Mouse (Mus musculus) ES-Bruce4 (cell line): ENCODE results near the gene Ankrd13b.

Source experiments
- CTCF ChIP-seq: IDR thresholded peaks from one replicate; pipeline ENCODE4 v1.8.1; 2011; ENCODE audit warnings: low read depth, low read length
- POLR2A ChIP-seq: IDR thresholded peaks from one replicate; pipeline ENCODE4 v1.8.1; 2011; ENCODE audit warnings: low read length; ENCODE audit not compliant: insufficient read depth

GRCm38 (mm10) chr11:77468397-77468796 is 21.1 kb downstream of the Ankrd13b start:
- no peak for TF ChIP-seq CTCF
- TF ChIP-seq POLR2A: no peak
